Mouse (Mus musculus) midbrain, embryonic 13.5 days (tissue): ENCODE results near the gene Camta1. TPM values are rescaled to one million over a fixed set of nuclear protein-coding genes. Genes with fewer than 3 reads are reported as not detected.

Experiments used
- ATAC-seq: fragments of 200-750 bp; cut with Nextera tagmentation; 2 replicates; pipeline ENCODE4 v1.8.0; 2017; ENCODE audit warnings: mild to moderate bottlenecking, moderate TSS enrichment, moderate library complexity
- H3K27ac ChIP-seq: fragments of 300-500 bp; sonication (generic); 2 replicates; pipeline ENCODE4 v1.5.1; 2015; ENCODE audit warnings: inconsistent platforms, mild to moderate bottlenecking, moderate library complexity
- H3K27me3 ChIP-seq: fragments of 300-500 bp; sonication (generic); 2 replicates; pipeline ENCODE4 v1.6.1; 2015; ENCODE audit warnings: mild to moderate bottlenecking, inconsistent platforms
- H3K36me3 ChIP-seq: fragments of 300-500 bp; sonication (generic); 2 replicates; pipeline ENCODE4 v1.6.1; 2015; ENCODE audit warnings: mild to moderate bottlenecking, inconsistent platforms
- H3K4me1 ChIP-seq: fragments of 300-500 bp; sonication (generic); replicated peaks from 2 replicates; pipeline ENCODE4 v1.6.1; 2015; ENCODE audit warnings: inconsistent platforms
- H3K4me2 ChIP-seq: fragments of 300-500 bp; sonication (generic); replicated peaks from 2 replicates; pipeline ENCODE4 v1.6.1; 2015; ENCODE audit warnings: moderate library complexity, mild to moderate bottlenecking, inconsistent platforms
- H3K4me3 ChIP-seq: fragments of 300-500 bp; sonication (generic); replicated peaks from 2 replicates; pipeline ENCODE4 v1.5.1; 2015; ENCODE audit warnings: mild to moderate bottlenecking, inconsistent platforms
- H3K9ac ChIP-seq: fragments of 300-500 bp; sonication (generic); replicated peaks from 2 replicates; pipeline ENCODE4 v1.6.1; 2015; ENCODE audit warnings: mild to moderate bottlenecking, inconsistent platforms
- H3K9me3 ChIP-seq: fragments of 300-500 bp; sonication (generic); 2 replicates; pipeline ENCODE4 v1.6.1; 2016; ENCODE audit warnings: mild to moderate bottlenecking, inconsistent platforms
- WGBS: fragments of 180-500 bp; shearing (Covaris S2); methylation state at CpG from one replicate; pipeline ENCODE4 v1.1.7; 2015; 5-methylcytosine and 5-hydroxymethylcytosine counted together
- polyA plus RNA-seq: library from polyadenylated mRNA; unstranded; fragments of >200 nt; fragmentation: Nextera tagmentation; extraction: Ambion mirVana; gene quantifications from 2 replicates; pipeline ENCODE4 v1.2.1, GENCODE M21; 2015

Camta1 gene
- polyA plus RNA-seq, 1 experiment from 2014 or later = 163 TPM

- H3K9me3 ChIP-seq = no peaks in the 10 kb centered on the region
- H3K4me3 ChIP-seq = no peak overlapping the region
- H3K4me1 ChIP-seq = peaks cover 27% of the 10 kb centered on the region
- H3K27ac ChIP-seq = peak overlapping the region; percentile 76
- 0 out of 2 replicates have a peak, but pooled peaks cover 9% of the 10 kb centered on the region for H3K27me3 ChIP-seq
- H3K9ac ChIP-seq = no peak overlapping the region
- 8% methylated on average over 11 of the region's 11 CpGs for WGBS
- H3K36me3 ChIP-seq = no peaks in the 10 kb centered on the region
- peak; percentile 77 for ATAC-seq
- H3K4me2 ChIP-seq = peak overlapping the region; percentile 15
Measured at GRCm38 (mm10) chr4:151194030-151194714, 667.5 kb downstream of the Camta1 start.

DNA sequence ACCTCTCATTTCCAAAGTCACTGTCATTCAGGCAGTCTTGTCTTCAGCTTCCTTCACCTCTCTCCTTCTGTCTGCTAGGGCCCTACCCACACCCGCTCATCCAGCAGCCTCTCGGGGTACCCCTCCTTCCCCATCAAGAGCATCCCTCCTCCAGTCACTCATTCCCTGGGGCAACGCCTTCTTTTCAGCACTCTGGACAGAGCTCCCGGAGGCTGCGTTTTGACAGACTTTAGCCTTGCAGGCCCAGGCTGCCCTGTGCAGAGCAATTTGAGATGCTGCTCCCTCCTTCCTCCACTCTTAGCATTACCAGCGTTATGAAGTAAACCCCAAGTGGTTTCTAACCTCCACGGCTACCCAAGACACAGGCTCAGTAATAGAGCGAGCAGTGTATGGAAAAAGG lies 675.2 kb downstream of the Camta1 start:
- no peak overlapping the region for H3K27ac ChIP-seq
- WGBS = 10% methylated on average over 8 of the region's 8 CpGs

DNA sequence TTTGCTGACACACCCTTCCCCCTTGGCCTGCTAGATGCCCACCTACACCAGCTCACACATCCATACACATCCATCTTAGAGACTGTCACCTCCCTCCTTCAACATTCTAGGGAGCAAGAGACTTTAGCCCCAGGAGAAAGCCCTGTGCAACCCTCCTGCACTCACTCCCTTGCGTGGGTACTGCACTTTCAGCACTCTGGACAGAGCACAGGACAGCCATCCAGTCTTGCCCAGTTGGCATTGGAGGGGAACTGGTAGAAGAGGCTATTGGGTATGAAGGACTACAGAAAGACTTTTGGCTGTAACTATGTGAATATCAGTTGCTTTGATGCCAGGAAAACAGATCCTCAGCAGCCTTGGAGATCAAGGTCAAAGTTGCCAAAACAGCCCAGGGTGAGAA lies 675.9 kb downstream of the Camta1 start:
- WGBS = 24% methylated on average over 1 of the region's 1 CpGs
- no peak overlapping the region for H3K4me3 ChIP-seq
- peaks cover 21% of the 10 kb centered on the region for H3K4me1 ChIP-seq
- H3K27ac ChIP-seq = no peak overlapping the region
- H3K9ac ChIP-seq = no peak overlapping the region
- H3K9me3 ChIP-seq = no peaks in the 10 kb centered on the region
- H3K4me2 ChIP-seq = no peak overlapping the region
- H3K27me3 ChIP-seq = peaks cover 50% of the 10 kb centered on the region
- no peak for ATAC-seq
- no peaks in the 10 kb centered on the region for H3K36me3 ChIP-seq

More for the DNA sequence above, 675.2 kb downstream of the Camta1 start:
- H3K4me1 ChIP-seq = peaks cover 19% of the 10 kb centered on the region
- H3K4me3 ChIP-seq = no peak overlapping the region
- no peak overlapping the region for H3K4me2 ChIP-seq
- no peaks in the 10 kb centered on the region for H3K9me3 ChIP-seq
- H3K9ac ChIP-seq = no peak overlapping the region
- H3K27me3 ChIP-seq = peaks cover 46% of the 10 kb centered on the region
- H3K36me3 ChIP-seq = no peaks in the 10 kb centered on the region
- peak; percentile 53 for ATAC-seq

- peak; percentile 31; the same call in 1 of the 2 replicates for ATAC-seq
- Histone ChIP-seq H3K4me3 (no peak overlapping the region), H3K36me3 (no peaks in the 10 kb centered on the region), H3K27ac (no peak overlapping the region), H3K4me2 (no peak overlapping the region), H3K27me3 (peaks cover 47% of the 10 kb centered on the region), H3K9ac (no peak overlapping the region), H3K9me3 (no peaks in the 10 kb centered on the region), H3K4me1 (peaks cover 35% of the 10 kb centered on the region)
- WGBS = 30% methylated on average over 7 of the region's 7 CpGs
Measured at GRCm38 (mm10) chr4:151180394-151180902, 681.2 kb downstream of the Camta1 start.

DNA sequence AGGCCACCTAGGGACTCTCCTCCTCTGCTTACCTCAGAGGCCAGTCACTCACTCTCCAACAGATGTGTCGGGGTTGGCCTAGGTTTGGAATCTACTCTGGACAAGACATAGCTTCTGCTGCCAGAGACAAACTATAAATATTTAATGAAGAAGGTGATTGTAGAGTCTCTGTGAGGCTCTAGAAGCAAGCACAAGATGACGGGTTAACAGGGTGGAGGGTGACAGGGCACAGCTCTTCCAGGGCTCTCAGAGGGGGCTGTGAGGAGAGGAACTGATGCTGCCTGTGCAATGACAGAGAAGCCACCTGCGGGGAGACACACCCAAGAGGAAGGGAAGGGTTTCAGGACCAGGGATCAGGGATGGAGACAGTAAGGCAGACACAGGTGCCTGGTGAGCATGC lies 682.0 kb downstream of the Camta1 start:
- H3K36me3 ChIP-seq = no peaks in the 10 kb centered on the region
- peaks cover 34% of the 10 kb centered on the region for H3K4me1 ChIP-seq
- H3K27ac ChIP-seq = 0 out of 2 replicates have a peak overlapping the region, but pooled peaks have one; percentile 7
- H3K9me3 ChIP-seq = no peaks in the 10 kb centered on the region
- 51% methylated on average over 3 of the region's 3 CpGs for WGBS
- no peak overlapping the region for H3K9ac ChIP-seq
- H3K4me3 ChIP-seq = no peak overlapping the region
- ATAC-seq = no peak
- H3K4me2 ChIP-seq = no peak overlapping the region
- H3K27me3 ChIP-seq = peaks cover 51% of the 10 kb centered on the region

GRCm38 (mm10) chr4:151178970-151179378 lies 682.7 kb downstream of the Camta1 start:
- H3K9ac ChIP-seq = no peak overlapping the region
- H3K36me3 ChIP-seq = no peaks in the 10 kb centered on the region
- WGBS = 50% methylated on average over 8 of the region's 8 CpGs
- no peak overlapping the region for H3K4me3 ChIP-seq
- H3K27me3 ChIP-seq = peaks cover 50% of the 10 kb centered on the region
- peaks cover 34% of the 10 kb centered on the region for H3K4me1 ChIP-seq
- ATAC-seq = peak; percentile 70
- no peaks in the 10 kb centered on the region for H3K9me3 ChIP-seq
- H3K4me2 ChIP-seq = no peak overlapping the region
- H3K27ac ChIP-seq = no peak overlapping the region

- H3K4me1 ChIP-seq = peaks cover 24% of the 10 kb centered on the region
- no peak for ATAC-seq
- no peak overlapping the region for H3K4me3 ChIP-seq
- H3K27me3 ChIP-seq = peaks cover 25% of the 10 kb centered on the region; the same call in 1 of the 2 replicates
- no peak overlapping the region for H3K27ac ChIP-seq
- H3K9ac ChIP-seq = no peak overlapping the region
- WGBS = 69% methylated on average over 8 of the region's 8 CpGs
- no peak overlapping the region for H3K4me2 ChIP-seq
- H3K36me3 ChIP-seq = no peaks in the 10 kb centered on the region
- no peaks in the 10 kb centered on the region for H3K9me3 ChIP-seq
Measured at GRCm38 (mm10) chr4:151172526-151172925, 689.1 kb downstream of the Camta1 start.

- Histone ChIP-seq H3K9me3 (no peaks in the 10 kb centered on the region), H3K27me3 (peaks cover 23% of the 10 kb centered on the region; the same call in 1 of the 2 replicates), H3K4me3 (no peak overlapping the region), H3K27ac (peak overlapping the region; percentile 15; the same call in 1 of the 2 replicates), H3K4me1 (peaks cover 17% of the 10 kb centered on the region), H3K9ac (no peak overlapping the region), H3K36me3 (no peaks in the 10 kb centered on the region), H3K4me2 (no peak overlapping the region)
- ATAC-seq = peak; percentile 58; the same call in 1 of the 2 replicates
- 84% methylated on average over 3 of the region's 3 CpGs for WGBS
Measured at GRCm38 (mm10) chr4:151171117-151171516, 690.6 kb downstream of the Camta1 start.

GRCm38 (mm10) chr4:151170658-151171057 lies 691.0 kb downstream of the Camta1 start:
- ATAC-seq = peak; percentile 40
- Histone ChIP-seq H3K9ac (no peak overlapping the region), H3K36me3 (no peaks in the 10 kb centered on the region), H3K4me1 (peaks cover 22% of the 10 kb centered on the region), H3K4me2 (no peak overlapping the region), H3K27ac (peak overlapping the region; percentile 15; the same call in 1 of the 2 replicates), H3K4me3 (no peak overlapping the region), H3K27me3 (peaks cover 23% of the 10 kb centered on the region; the same call in 1 of the 2 replicates), H3K9me3 (no peaks in the 10 kb centered on the region)
- 63% methylated on average over 18 of the region's 18 CpGs for WGBS

DNA sequence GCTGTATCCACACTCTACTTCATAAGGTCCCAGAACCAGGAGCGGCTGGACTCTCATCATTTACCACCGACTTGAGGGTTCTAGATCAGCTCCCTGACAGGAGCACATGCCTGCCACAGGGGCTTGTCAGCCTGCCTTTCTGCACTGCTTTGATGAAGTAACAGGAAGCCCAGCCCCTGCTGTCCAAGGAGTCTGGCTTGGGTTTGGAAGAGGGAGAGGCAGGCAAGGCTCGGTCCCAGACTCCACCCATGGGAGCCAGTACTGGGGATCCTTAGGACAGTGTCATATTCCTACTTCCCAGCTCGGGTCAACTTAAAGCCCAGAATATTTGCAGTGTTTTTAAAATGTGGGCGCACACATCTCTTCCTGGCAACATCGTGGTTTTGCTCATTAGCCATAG lies 694.7 kb downstream of the Camta1 start:
- H3K27ac ChIP-seq = no peak overlapping the region
- no peak overlapping the region for H3K4me2 ChIP-seq
- H3K9me3 ChIP-seq = no peaks in the 10 kb centered on the region
- no peak for ATAC-seq
- no peak overlapping the region for H3K9ac ChIP-seq
- H3K4me1 ChIP-seq = peaks cover 27% of the 10 kb centered on the region
- H3K36me3 ChIP-seq = no peaks in the 10 kb centered on the region
- no peak overlapping the region for H3K4me3 ChIP-seq
- 86% methylated on average over 6 of the region's 6 CpGs for WGBS
- peaks cover 34% of the 10 kb centered on the region for H3K27me3 ChIP-seq

- Histone ChIP-seq H3K27me3 (peaks cover 46% of the 10 kb centered on the region), H3K9ac (no peak overlapping the region)
Measured at GRCm38 (mm10) chr4:151165539-151165938, 696.1 kb downstream of the Camta1 start.

GRCm38 (mm10) chr4:151164309-151164708 lies 697.4 kb downstream of the Camta1 start:
- no peak for ATAC-seq
- Histone ChIP-seq H3K27me3 (peaks cover 55% of the 10 kb centered on the region), H3K4me3 (no peak overlapping the region), H3K4me2 (no peak overlapping the region), H3K27ac (no peak overlapping the region), H3K36me3 (no peaks in the 10 kb centered on the region), H3K9ac (no peak overlapping the region), H3K9me3 (no peaks in the 10 kb centered on the region), H3K4me1 (peaks cover 14% of the 10 kb centered on the region)
- 82% methylated on average over 1 of the region's 1 CpGs for WGBS

More at GRCm38 (mm10) chr4:151165539-151165938, 696.1 kb downstream of the Camta1 start:
- peak overlapping the region; percentile 71 for H3K27ac ChIP-seq
- H3K4me2 ChIP-seq = no peak overlapping the region
- H3K9me3 ChIP-seq = no peaks in the 10 kb centered on the region
- no peaks in the 10 kb centered on the region for H3K36me3 ChIP-seq
- H3K4me1 ChIP-seq = peaks cover 22% of the 10 kb centered on the region
- ATAC-seq = peak; percentile 78
- no peak overlapping the region for H3K4me3 ChIP-seq
- 8% methylated on average over 10 of the region's 10 CpGs for WGBS
